Mouse (Mus musculus): ENCODE data around the gene Pnrc2. TPM values are rescaled to one million over a fixed set of nuclear protein-coding genes. Genes with fewer than 3 reads are reported as not detected.

The Pnrc2 gene
- total RNA-seq, 2 experiments from 2014 or later: 98.7 to 149 TPM

GRCm38 (mm10) chr4:135821772-135822171 is 51.9 kb downstream of the Pnrc2 start:
- DNase-seq: no peak

Other genes starting within 250 kb of the Pnrc2 start
- under 1 TPM; 0.45 to 0.61 TPM for gene Ifnlr1, start 187.6 kb downstream of the Pnrc2 start, total RNA-seq (2021)
- gene Il22ra1, start 145.7 kb downstream of the Pnrc2 start, total RNA-seq (2021): 1 to 10 TPM; 1.5 to 1.7 TPM
- gene Myom3, start 114.1 kb downstream of the Pnrc2 start, total RNA-seq (2021): 10 to 100 TPM in 1 of 2 experiments, 1 to 10 TPM in 1; 4.2 to 15.1 TPM
- gene Srsf10, start 18.1 kb downstream of the Pnrc2 start, total RNA-seq (2021): 100 to 1,000 TPM in 1 of 2 experiments, 10 to 100 TPM in 1; 94.0 to 117 TPM
- 1 to 10 TPM; 2.4 to 3.9 TPM for gene Cnr2, start 21.5 kb upstream of the Pnrc2 start, total RNA-seq (2021)
- 100 to 1,000 TPM in 1 of 2 experiments, 10 to 100 TPM in 1; 96.9 to 109 TPM for gene Fuca1, start 46.9 kb upstream of the Pnrc2 start, total RNA-seq (2021)
- 100 to 1,000 TPM in 1 of 2 experiments, 10 to 100 TPM in 1; 84.4 to 108 TPM for gene Hmgcl, start 72.6 kb upstream of the Pnrc2 start, total RNA-seq (2021)
- gene Gale, start 89.9 kb upstream of the Pnrc2 start, total RNA-seq (2021): 10 to 100 TPM; 22.0 to 23.1 TPM
- gene Lypla2, start 98.8 kb upstream of the Pnrc2 start, total RNA-seq (2021): 10 to 100 TPM; 57.1 to 57.9 TPM
- gene Pithd1, start 113.4 kb upstream of the Pnrc2 start, total RNA-seq (2021): 10 to 100 TPM; 27.0 to 33.5 TPM
- gene Eloa, start 147.9 kb upstream of the Pnrc2 start, total RNA-seq (2021): 10 to 100 TPM; 40.5 to 41.8 TPM
- gene Rpl11, start 179.6 kb upstream of the Pnrc2 start, total RNA-seq (2021): 100 to 1,000 TPM; 633 to 663 TPM